Mouse (Mus musculus): ENCODE results near the gene Il1f6. TPM values are rescaled to one million over a fixed set of nuclear protein-coding genes. Genes with fewer than 3 reads are reported as not detected.

Il1f6 gene
- polyA plus RNA-seq, 1 experiment: not detected

GRCm38 (mm10) chr2:24267503-24267902, 52.3 kb downstream of the Il1f6 start:
- H3K27me3 ChIP-seq (ENCODE audit: control insufficient read depth, insufficient read depth, low read length): no peaks in the 10 kb centered on the region
- no peaks in the 10 kb centered on the region for H3K36me3 ChIP-seq (ENCODE audit: control insufficient read depth, insufficient read depth, low read length)
- TF ChIP-seq POLR2A (IDR thresholded peaks at IDR 0.05; ENCODE audit: control insufficient read depth, low read depth, low read length) (no peak), CTCF (IDR thresholded peaks at IDR 0.05; ENCODE audit: control insufficient read depth, insufficient read depth, insufficient replicate concordance, low read depth, low read length) (no peak)
- no peak overlapping the region for H3K4me3 ChIP-seq (ENCODE audit: control insufficient read depth, low read depth, low read length)
- H3K27ac ChIP-seq (ENCODE audit: control insufficient read depth, insufficient read depth, low read depth, low read length): no peak overlapping the region
- no peaks in the 10 kb centered on the region for H3K4me1 ChIP-seq (ENCODE audit: control insufficient read depth, insufficient read depth, low read length)

- TF ChIP-seq CTCF (IDR thresholded peaks at IDR 0.05; ENCODE audit: control insufficient read depth, insufficient read depth, insufficient replicate concordance, low read depth, low read length) (no peak), POLR2A (IDR thresholded peaks at IDR 0.05; ENCODE audit: control insufficient read depth, low read depth, low read length) (no peak)
- H3K27ac ChIP-seq (ENCODE audit: control insufficient read depth, insufficient read depth, low read depth, low read length): no peak overlapping the region
- H3K36me3 ChIP-seq (ENCODE audit: control insufficient read depth, insufficient read depth, low read length): no peaks in the 10 kb centered on the region
- no peaks in the 10 kb centered on the region for H3K4me1 ChIP-seq (ENCODE audit: control insufficient read depth, insufficient read depth, low read length)
- no peaks in the 10 kb centered on the region for H3K27me3 ChIP-seq (ENCODE audit: control insufficient read depth, insufficient read depth, low read length)
- H3K4me3 ChIP-seq (ENCODE audit: control insufficient read depth, low read depth, low read length): no peak overlapping the region
These were observed 58.4 kb downstream of the Il1f6 start for GRCm38 (mm10) chr2:24273619-24274018.

DNA sequence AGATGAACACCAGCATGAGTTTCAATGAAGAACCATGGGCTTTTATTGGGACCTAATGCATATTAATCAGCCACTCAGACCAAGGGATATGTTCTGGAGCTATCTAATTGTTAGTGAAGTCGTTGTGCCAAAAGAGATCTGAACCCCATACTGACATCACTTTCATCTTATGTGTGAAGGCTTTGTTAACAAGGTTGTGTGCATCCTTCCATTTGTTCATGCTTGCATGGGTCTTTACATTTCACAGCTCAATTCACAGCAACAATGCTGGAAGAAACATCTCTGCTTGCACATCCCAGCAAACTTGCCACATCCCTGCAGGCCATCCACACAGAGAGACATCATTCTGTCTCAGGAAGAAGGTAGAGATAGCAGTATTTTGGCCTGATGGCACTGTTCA, 59.9 kb downstream of the Il1f6 start:
- no peaks in the 10 kb centered on the region for H3K27me3 ChIP-seq (ENCODE audit: control insufficient read depth, insufficient read depth, low read length)
- H3K4me3 ChIP-seq (ENCODE audit: control insufficient read depth, low read depth, low read length): no peak overlapping the region
- no peak overlapping the region for H3K27ac ChIP-seq (ENCODE audit: control insufficient read depth, insufficient read depth, low read depth, low read length)
- H3K4me1 ChIP-seq (ENCODE audit: control insufficient read depth, insufficient read depth, low read length): no peaks in the 10 kb centered on the region
- no peaks in the 10 kb centered on the region for H3K36me3 ChIP-seq (ENCODE audit: control insufficient read depth, insufficient read depth, low read length)
- no peak for TF ChIP-seq CTCF (IDR thresholded peaks at IDR 0.05; ENCODE audit: control insufficient read depth, insufficient read depth, insufficient replicate concordance, low read depth, low read length)
- TF ChIP-seq POLR2A (IDR thresholded peaks at IDR 0.05; ENCODE audit: control insufficient read depth, low read depth, low read length): no peak

Other genes starting within 250 kb of the Il1f6 start
- gene Hnmt, start 166.0 kb upstream of the Il1f6 start, polyA plus RNA-seq (2012; rRNA removed): 0.31 TPM in 2 replicates
- gene Tbpl2, start 118.8 kb upstream of the Il1f6 start, polyA plus RNA-seq (2012; rRNA removed): not detected in 2 replicates
- not detected in 2 replicates for gene Il1f8, start 62.3 kb upstream of the Il1f6 start, polyA plus RNA-seq (2012; rRNA removed)
- not detected in 2 replicates for gene Il1f9, start 28.9 kb upstream of the Il1f6 start, polyA plus RNA-seq (2012; rRNA removed)
- gene Il1f5, start 61.5 kb downstream of the Il1f6 start, polyA plus RNA-seq (2012; rRNA removed): not detected in 2 replicates
- not detected in 2 replicates for gene Il1f10, start 75.8 kb downstream of the Il1f6 start, polyA plus RNA-seq (2012; rRNA removed)
- not detected in 2 replicates for gene Il1rn, start 121.4 kb downstream of the Il1f6 start, polyA plus RNA-seq (2012; rRNA removed)
- gene Psd4, start 152.2 kb downstream of the Il1f6 start, polyA plus RNA-seq (2012; rRNA removed): 0.94 and 1.1 TPM in 2 replicates

Data from testis, adult 2 months (tissue).